Mouse (Mus musculus) activated CD4-positive, CD25-positive, alpha-beta regulatory T cell, adult 4 months (primary cell): ENCODE data around the gene Dlg4. TPM values are rescaled to one million over a fixed set of nuclear protein-coding genes. Genes with fewer than 3 reads are reported as not detected.
"Not testable (repeated sequence)": the region's sequence is repeated elsewhere in the genome, so short reads cannot be mapped to it uniquely, and the experiment has no call there.

Source experiments
- ATAC-seq: one replicate; pipeline ENCODE4 v1.8.0; 2017
- polyA plus RNA-seq, 2 experiments: library from polyadenylated mRNA; unstranded; fragments of 100-300 nt; shearing (Covaris generic); gene quantifications; one replicate each; pipeline ENCODE4 v1.2.1; 2017

Gene Dlg4
- polyA plus RNA-seq, 2 experiments from 2014 or later, result 9.7 to 11.6 TPM

DNA sequence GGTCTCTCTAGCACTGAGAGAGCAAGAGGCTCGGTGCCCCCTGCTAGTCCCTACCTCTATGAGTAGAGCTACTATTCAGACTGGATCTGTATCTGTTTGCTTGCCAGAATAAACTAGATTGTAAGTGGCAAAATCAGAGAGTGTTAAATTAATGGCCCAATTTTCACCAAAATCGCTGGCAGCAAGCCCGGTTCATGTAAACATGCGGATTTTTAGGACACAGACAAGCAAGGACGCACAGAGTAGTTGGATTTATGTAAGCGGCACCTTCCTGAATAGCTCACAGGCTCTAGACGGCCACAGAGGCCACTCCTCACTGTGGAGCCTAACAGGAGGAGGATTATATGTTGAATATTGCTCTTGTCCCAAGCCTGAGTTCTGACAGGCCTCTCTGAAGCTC, 36.4 kb downstream of the Dlg4 start:
- ATAC-seq, result no peak

DNA sequence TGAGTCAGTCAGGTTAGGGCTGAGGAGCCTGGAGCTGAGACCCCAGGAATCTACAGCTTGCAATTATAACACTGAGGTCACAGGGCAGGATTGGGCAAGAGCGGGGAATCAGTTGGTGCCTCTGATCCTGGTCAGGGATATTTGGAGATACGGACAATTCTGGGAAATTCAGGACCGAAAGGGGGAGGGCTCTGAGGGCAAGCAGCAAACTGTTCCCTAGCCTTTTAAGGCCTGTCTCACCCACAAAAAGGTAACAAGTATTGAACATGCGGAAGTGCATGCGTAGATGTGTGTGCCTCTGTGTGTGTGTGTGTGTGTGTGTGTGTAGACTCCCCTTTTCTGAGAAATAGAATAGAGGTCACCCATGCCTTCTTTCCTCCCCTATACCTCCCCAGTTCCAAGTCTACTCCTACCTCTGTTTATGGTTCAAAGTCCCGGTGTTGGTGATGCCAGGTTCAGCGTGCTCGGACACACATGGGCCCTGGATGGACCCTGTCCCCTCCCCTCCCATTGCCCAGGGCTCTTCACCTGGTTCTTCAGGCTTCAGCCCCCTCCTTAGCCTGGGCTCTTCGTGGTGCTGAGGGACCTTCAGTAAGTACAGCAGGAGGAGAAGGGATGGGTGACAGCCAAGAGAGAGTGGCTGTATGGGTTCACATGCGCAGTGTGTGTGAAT, 37.3 kb downstream of the Dlg4 start, which contains the start of gene Asgr1:
Gene Asgr1, plus strand, starts transcription at position 188 of the 673 bp plus-strand sequence.
- no peak for ATAC-seq

DNA sequence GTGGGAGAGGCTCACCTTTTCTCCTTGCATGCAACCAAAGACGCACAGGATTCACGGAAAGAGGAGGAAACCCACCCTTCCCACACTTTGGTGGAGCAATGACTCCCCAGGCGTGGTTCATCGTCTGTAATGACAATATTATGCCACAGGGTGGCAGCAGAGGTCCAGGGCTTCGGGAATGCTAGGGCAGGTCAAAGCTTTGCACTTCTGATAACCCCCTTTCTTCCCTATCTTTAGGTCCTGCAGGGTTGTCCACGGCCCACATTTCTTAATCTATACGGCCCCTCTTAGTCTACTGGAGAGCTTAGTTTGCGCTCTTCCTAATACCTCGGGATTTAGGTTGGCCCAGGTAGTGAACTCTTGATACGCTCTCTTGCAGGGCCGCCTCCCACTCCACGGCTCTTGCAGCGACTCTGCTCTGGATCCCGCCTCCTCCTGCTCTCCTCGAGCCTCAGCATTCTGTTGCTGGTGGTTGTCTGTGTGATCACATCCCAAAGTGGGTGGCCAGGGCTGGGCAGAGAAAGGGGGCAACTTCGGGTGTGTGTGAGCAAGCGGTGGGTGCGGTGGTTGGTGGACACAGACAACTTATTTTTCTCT, 39.0 kb downstream of the Dlg4 start:
- ATAC-seq, result no peak

DNA sequence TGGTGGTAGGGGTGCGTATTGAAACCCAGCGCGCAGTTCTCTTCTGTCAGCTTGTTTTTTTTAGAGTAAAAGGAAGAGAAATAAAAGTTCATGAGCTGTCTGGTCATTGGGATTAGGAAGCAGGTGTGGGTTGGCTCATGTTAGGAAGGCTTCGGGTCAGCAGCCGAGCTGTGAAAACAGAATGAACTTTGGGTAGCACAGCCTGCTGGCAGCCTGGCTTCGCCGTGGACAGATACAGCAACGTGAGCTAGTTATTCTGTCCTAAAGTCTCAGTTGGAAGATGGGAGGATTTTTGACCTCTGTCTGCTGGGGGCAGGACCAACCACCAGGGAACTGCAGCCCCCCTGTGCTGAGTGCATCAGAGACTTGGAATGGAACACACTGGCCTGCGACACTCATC, 41.1 kb downstream of the Dlg4 start:
- no peak for ATAC-seq

DNA sequence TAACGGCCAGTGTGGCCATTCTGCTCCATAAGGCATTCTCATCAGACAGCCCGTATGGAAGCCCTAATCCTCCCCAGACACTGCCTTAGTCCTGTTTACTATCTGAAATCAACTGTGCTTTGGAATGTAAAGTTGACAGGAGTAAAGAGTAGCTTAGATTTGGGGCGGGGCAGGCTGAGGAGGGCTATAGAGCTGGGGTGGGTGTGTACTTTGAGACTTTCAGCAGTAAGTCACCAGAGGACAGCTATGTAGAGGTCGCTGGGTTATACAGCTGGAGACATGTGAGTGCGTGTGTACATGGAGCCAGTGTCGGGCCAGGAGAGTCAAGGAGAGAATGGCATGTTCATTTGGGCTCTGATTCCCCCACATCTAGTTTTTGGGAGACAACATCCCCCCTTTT, 43.2 kb downstream of the Dlg4 start:
- no peak for ATAC-seq

DNA sequence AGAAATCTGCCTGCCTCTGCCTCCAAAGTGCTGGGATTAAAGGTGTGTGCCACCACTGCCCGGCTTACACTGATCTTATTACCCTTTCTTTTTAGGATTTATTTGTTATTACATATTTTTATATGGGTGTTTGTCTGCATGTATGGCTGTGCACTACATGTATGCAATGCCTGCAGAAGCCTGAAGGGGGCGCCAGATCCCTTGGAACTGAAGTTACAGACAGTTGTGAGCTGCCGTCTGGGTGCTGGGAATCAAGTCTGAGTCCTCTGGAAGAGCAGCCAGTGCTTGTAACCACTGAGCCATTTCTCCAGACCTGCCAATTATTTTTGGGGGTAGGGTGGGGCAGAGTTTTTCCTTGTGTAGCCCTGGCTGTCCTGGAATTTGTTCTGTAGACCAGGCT, 46.3 kb downstream of the Dlg4 start:
- no peak for ATAC-seq

DNA sequence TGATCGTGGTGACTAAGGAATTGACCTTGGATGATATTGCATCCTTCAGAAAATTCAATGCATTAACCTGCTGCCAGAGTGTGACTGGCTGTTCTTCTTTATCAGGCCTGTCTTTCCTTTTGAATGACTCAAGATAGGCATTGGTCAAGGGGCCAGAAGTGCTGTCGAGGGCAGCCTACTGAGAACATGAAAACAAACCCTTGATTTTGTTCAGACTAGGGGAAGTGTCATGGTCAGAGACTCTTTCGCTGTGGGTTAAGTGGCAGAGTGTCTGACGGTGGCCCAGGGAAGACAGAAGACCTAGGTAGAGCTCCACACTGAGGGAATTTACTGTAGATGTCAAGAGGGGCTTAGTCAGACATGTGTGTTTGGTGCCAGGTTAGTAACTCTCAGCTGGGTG, 50.0 kb downstream of the Dlg4 start:
- ATAC-seq, result no peak

DNA sequence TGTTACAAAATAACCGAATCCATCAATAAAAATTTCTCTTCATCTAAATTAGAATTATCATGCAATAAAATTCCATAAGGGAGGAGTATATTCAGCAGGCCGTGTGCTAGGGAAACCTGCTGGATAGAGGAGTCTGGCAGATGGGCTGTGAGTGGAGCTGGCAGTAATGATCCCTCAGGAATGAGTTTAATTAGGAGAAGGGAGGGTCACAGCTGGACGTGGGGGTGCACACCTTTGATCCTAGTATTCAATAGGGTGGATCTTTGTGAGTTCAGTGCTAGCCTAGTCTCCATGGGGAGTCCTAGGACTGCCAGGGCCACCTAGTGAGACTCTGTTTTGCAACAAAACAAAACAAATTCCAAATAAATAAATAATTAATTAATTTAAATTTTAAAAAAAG, 51.5 kb downstream of the Dlg4 start:
- ATAC-seq, result no peak

DNA sequence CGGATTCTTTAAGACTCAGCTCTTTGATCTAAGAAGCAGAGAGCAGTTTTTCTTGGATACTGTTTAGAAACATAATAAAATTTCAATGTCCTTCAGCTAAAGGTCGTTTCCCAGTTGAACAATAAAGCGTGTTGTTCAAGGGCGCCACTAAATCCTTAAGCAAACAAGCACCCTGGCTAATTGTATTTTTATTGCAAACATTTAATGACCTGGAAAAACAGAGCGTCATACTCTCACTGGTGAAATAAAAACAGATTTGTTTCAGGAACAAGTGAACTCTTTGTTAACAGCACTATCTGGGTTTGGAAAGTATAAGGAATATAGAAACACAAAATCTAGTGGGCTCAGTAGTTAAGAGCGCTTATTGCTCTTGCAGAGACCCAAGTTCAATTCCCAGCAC, 53.3 kb downstream of the Dlg4 start:
- ATAC-seq, result no peak

DNA sequence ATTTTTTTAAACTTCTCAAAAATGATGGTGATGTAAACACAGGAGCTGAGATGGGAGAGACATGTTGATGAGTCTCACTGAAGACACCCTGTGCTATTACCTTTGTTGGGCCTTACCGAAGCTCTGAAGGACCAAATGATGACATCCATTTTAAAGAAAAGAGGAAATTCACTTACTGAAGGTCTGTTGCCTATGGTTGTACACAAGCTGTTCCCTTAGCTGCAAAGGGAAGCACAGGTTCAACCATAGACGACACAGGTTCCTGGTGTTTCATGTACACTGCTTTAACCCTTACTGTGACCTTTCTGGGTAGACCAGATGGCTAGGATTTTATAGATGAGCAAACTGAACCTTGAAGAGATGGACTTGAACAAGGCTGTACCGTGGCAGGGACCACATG, 53.9 kb downstream of the Dlg4 start:
- ATAC-seq, result not testable (repeated sequence)

DNA sequence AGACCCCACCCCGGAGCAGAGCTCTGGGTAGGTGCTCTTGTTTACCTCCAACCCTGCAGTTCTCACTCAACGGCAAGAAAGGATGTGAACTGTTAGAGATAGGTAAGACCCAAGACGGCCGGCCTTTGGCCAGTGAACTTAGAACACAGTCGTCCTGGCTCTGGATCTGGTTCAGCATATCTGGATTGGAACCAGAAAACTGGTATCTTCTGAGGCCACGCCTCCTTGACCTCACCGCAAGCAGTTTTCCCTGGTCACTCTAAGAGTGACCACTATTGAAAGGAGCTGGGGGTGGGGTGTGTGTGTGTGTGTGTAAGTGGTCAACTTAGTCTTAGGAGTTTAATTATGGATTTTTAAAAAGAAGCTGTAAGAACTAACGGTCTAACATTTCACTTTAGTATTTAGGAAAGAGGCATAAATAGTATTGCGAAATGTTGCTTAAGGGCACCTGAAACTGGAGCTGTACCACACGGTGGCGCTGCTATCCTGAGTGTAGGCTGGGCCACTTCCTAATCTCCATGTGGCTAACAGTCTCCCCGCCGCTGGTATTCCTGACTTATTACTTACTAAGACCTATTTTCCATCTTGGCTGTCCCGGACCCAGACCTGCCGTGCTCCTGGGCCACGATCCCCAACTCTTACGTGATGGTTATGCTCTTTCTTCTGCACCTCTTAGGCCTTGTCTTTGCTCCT, 57.8 kb downstream of the Dlg4 start:
- ATAC-seq, result no peak

DNA sequence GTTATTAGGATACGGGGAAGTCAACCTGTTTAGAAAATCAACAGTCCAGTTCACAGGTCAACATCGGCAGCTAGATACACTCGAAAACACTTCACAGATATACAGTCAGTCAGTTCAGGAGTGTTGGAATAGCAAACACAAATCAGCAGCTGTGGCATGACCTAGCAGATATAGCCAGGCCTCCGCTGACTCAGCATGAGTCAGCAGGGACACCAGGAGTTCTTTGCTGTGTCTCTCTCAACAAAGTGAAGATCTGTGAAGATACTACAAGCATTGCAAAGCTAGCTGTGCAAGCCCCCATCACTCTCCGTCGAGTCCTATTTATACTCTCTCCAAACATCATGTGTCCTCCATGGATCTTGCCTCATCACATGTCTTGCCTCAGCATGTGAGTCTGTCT, 58.8 kb downstream of the Dlg4 start:
- no peak for ATAC-seq

DNA sequence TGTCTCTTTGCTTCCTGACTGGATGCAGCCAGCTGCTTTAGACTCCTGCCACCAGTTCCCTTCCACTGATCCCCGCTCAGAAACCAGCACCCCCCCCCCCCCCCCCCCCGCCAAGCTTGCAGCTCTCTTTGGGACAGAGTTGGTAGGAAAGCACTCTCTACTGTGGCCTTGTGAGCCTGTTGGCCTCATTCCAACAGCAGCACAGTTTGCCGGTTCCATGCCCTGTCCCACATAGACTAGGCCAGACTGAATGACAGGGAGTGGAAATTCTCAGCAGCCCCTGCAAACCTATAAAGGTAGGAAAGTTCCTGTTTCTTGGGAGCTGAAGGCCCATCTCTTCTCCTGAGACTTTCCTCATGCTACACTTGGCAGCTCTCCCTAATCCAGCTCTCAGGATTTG, 60.7 kb downstream of the Dlg4 start:
- no peak for ATAC-seq

DNA sequence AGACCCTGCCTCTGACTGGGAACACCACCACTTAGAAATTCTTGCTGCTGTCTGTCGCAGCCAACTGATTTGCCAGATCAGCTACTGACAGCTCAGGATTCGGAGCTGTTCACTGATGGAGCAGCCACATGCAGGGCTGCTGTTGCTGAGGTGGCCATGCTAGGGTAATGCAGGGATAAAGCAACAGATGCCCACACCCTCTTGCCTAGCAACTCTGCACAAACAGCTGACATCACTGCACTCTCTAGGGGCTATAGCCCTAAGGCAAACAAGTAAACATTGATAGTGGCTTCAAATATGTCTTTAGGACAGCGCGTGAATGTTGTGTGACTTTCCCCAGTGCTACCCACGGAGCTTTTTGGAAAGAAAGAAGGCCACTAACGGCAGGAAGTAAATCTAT, 62.4 kb downstream of the Dlg4 start:
- ATAC-seq, result no peak

DNA sequence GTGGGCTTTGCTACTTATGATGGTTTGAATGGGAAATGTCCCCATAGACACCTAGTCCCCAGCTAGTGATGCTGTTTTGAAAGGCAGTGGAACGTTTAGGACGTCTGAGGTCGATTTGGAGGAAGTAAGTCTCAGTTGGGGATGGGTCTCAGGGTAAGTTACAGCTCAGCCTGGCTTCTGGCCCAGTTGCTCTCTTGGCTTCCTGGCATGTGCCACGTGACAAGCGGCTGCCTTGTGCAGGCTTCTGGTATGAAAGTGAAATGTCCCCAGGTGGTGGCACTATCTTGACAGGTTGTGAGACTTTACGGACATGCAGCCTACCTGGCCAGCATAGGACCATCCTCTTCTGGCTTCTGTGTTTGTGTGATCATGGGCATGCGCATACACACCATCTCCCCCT, 63.2 kb downstream of the Dlg4 start:
- peak; percentile 71 for ATAC-seq

DNA sequence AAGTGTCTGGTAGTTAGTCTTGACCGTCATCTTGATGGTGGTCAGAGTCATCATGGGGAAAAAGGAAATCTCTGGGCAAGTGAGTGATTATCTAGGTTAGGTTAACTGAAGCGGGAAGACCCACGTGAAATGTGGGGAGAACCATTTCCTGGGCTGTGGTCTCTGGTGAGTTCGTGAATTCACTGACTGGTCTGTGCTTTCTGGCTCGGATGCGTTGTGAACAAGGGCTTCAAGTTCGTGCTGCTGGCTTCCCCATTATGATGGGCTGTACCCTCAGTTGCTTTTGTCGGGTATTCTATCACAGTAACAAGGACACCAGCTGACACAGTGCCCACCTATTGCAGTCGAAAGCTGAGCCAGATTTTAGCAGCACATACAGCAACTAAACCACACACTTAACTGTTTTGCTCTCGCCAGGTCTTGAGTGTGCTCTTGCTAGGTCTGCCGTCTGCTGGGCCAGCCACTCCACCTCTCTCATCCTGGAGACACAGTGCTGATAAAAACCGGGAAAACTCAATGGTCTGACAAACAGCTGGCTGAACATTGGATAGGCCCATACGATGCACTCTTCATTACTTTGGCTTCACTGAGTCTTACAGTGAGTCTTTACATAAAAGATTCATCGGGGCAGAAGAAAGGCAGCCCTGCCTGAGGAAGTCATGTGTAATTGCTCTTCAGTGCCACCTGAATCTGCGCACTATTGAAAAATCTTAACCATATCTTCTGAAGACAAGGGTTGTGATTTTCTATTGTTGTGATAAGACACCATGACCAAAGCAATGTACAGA, 64.3 kb downstream of the Dlg4 start:
- no peak for ATAC-seq

DNA sequence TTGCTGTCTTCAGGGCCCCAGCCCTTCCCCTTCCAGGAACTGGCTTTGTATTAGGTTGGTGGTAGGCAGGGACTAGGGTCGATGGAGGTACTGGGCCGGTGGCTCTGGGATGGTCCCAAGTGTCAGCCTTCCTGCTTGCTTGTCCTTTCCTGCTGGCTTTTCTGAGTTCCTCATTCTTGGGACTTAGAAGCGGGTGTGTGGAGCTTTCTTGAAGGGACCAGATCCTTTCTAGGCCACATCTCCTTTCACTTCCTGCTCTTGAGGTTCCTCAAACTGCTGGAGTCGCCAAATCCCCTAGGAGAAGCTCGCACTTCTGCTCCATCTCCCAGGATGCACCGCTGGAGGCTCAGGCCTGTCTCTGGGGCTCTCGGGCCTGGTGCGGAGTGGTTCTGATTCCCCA, 67.8 kb downstream of the Dlg4 start:
- ATAC-seq, result no peak

DNA sequence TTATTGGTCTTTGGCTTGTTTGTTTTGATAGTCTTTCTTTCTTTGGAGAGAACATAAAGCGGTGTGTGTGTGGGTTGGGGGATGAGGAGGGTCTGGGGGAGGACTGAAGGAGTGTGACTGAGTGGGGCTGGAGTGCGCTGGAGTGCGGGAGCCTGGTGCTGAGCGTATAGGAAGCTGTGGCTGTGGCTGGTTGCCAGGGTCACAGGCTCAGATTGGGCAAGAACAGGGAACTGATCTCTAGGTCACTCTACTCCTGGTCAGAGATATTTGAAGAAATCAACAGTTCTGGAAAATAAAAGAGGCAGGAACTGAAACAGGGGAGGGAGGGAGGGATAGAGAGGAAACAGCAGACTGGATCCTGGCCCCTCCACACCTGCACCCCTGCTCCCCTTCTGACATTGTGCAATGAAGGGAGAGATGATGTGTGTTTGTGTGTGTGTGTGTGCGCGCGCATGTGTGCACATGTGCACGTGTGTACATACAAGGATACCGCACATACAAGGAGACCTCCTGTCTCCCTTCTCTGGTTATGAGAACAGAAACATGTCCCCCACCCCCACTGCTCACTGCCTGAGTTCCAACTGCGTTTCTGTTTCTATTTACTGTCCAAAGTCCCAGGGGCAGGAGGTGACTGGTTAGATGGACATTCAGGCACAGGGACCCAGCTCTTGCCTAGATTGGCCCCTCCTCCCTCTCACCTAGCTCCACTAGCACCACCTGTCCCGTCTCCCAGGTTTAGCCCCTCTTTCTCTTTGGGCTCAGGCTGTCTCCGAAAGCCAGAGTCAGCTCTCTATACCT, 75.4 kb downstream of the Dlg4 start, which contains the start of gene Asgr2:
Gene Asgr2, plus strand, starts transcription at position 659 of the 798 bp plus-strand sequence.
- ATAC-seq, result no peak
